Comparison of ENCODE assay signal across 11 mouse cellular contexts in the genomic region with DNA sequence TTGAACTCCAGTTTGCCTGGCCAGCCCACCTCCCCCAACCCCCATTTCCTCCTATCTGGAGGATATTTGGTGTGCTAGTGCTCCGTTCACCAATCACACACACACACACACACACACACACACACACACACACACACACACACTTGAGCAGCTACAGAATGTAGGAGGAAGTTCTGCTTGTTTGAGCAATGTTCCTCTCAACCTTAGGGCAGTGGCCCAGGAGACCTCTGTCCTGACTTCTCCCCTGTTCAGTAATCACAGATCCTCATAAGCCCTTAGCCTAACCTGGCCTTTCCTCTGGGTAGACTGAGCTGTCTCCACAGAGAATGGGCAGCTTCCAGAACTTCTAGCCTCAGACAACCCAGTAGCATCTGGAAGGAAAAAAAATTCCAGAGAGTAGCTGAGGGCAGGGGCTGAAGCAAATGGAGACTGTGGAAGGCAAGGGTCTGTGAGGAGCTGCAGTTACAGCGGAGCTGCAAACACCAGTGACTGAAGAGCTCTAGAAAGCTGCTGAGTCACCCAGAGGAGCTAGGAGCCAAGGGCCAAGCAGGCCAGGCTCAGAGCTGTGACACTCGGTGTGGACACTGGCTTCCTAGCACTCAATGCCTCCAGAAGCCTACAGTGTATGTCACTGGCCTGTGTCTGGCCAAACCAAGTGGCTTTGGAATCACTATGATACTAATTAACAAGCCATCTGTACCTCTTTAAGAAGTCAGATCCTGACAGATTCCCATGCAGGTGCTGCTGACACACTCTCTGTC. TPM values are rescaled to one million over a fixed set of nuclear protein-coding genes. Genes with fewer than 3 reads are reported as not detected.
DNase-seq lines count a peak whose midpoint lies in the region; ATAC-seq lines count a peak whose summit lies in the region.
"Had no signal": no experiment of that assay in that cellular context is flagged by ENCODE, and none has a peak within 500 bp of the region (broad histone marks: within the 10 kb centered on the region; RNA-seq: fewer than 3 reads in every experiment).

No protein-coding gene starts in this region.

- peaks cover 3% of the 10 kb centered on the region; the same call in 1 of the 2 replicates for H3K9me3 ChIP-seq in midbrain, embryonic 11.5 days (ENCODE audit: control insufficient read depth, low read length)
- H3K9me3 ChIP-seq in midbrain, embryonic 13.5 days = no peaks in the 10 kb centered on the region; the same call in 1 of the 2 replicates
- no peaks in the 10 kb centered on the region for H3K9me3 ChIP-seq in liver, embryonic 15.5 days (replicated peaks)
- H3K9me3 ChIP-seq in forebrain, embryonic 16.5 days (ENCODE audit: control insufficient read depth, low read length) = peaks cover 4% of the 10 kb centered on the region; the same call in 1 of the 2 replicates

- no peaks in the 10 kb centered on the region for H3K27me3 ChIP-seq in midbrain, embryonic 11.5 days (ENCODE audit: control insufficient read depth, insufficient read depth, low read length)
- peaks cover 4% of the 10 kb centered on the region; the same call in 1 of the 2 replicates for H3K27me3 ChIP-seq in midbrain, embryonic 13.5 days
- H3K27me3 ChIP-seq in liver, embryonic 15.5 days = peaks cover 4% of the 10 kb centered on the region
- H3K27me3 ChIP-seq in forebrain, embryonic 16.5 days (replicated peaks; ENCODE audit: control insufficient read depth, insufficient read depth, low read length) = no peaks in the 10 kb centered on the region

- H3K4me1 ChIP-seq in midbrain, embryonic 11.5 days (ENCODE audit: control insufficient read depth, insufficient read depth, low read length) = no peaks in the 10 kb centered on the region
- no peaks in the 10 kb centered on the region for H3K4me1 ChIP-seq in midbrain, embryonic 13.5 days (replicated peaks)
- peaks cover 11% of the 10 kb centered on the region for H3K4me1 ChIP-seq in liver, embryonic 15.5 days (replicated peaks)
- H3K4me1 ChIP-seq in forebrain, embryonic 16.5 days (replicated peaks; ENCODE audit: control insufficient read depth, insufficient read depth, low read length) = no peaks in the 10 kb centered on the region
- H3K4me1 ChIP-seq: embryonic facial prominence, embryonic 13.5 days had no signal

- no peak overlapping the region for H3K9ac ChIP-seq in midbrain, embryonic 11.5 days (ENCODE audit: low read length)
- no peak overlapping the region for H3K9ac ChIP-seq in midbrain, embryonic 13.5 days (replicated peaks)
- H3K9ac ChIP-seq in liver, embryonic 15.5 days = no peak overlapping the region
- H3K9ac ChIP-seq in forebrain, embryonic 16.5 days (replicated peaks; ENCODE audit: low read depth, low read length) = no peak overlapping the region
- H3K9ac ChIP-seq: embryonic facial prominence, embryonic 13.5 days had no signal

- H3K4me2 ChIP-seq in midbrain, embryonic 11.5 days = no peak overlapping the region
- no peak overlapping the region for H3K4me2 ChIP-seq in midbrain, embryonic 13.5 days (replicated peaks)
- H3K4me2 ChIP-seq in liver, embryonic 15.5 days = no peak overlapping the region
- H3K4me2 ChIP-seq in forebrain, embryonic 16.5 days (ENCODE audit: low read length) = no peak overlapping the region
- H3K4me2 ChIP-seq: embryonic facial prominence, embryonic 13.5 days had no signal

- no peak overlapping the region for H3K27ac ChIP-seq in midbrain, embryonic 11.5 days (ENCODE audit: low read depth, low read length)
- H3K27ac ChIP-seq in midbrain, embryonic 13.5 days = no peak overlapping the region
- peak overlapping the region; percentile 57 for H3K27ac ChIP-seq in liver, embryonic 15.5 days (replicated peaks)
- no peak overlapping the region for H3K27ac ChIP-seq in forebrain, embryonic 16.5 days (ENCODE audit: low read length)
- H3K27ac ChIP-seq: embryonic facial prominence, embryonic 13.5 days; kidney, postnatal 0 days had no signal

- 76% methylated on average over 3 of the region's 3 CpGs for WGBS in midbrain, embryonic 11.5 days
- 78% methylated on average over 3 of the region's 3 CpGs for WGBS in midbrain, embryonic 13.5 days
- WGBS in liver, embryonic 15.5 days (ENCODE audit: insufficient replicate concordance) = 16% methylated on average over 3 of the region's 3 CpGs
- WGBS in forebrain, embryonic 16.5 days = 83% methylated on average over 3 of the region's 3 CpGs

- peak; percentile 17 for DNase-seq in midbrain, embryonic 11.5 days (ENCODE audit: low spot score, missing footprints)
- DNase-seq in cerebellum, postnatal 36 days = peak; percentile 48 to 51
- peak; percentile 80 for DNase-seq in yolk sac, embryonic 10.5 days (ENCODE audit: low spot score)
- DNase-seq in urinary bladder, adult 18-20 months (ENCODE audit: low spot score in 2 of 2) = no peak
- DNase-seq in kidney, adult 8-10 months = no peak

- no peaks in the 10 kb centered on the region for H3K36me3 ChIP-seq in midbrain, embryonic 11.5 days (ENCODE audit: control insufficient read depth, insufficient read depth, low read length)
- no peaks in the 10 kb centered on the region for H3K36me3 ChIP-seq in midbrain, embryonic 13.5 days
- H3K36me3 ChIP-seq in liver, embryonic 15.5 days (replicated peaks) = no peaks in the 10 kb centered on the region
- H3K36me3 ChIP-seq in forebrain, embryonic 16.5 days (ENCODE audit: control insufficient read depth, insufficient read depth) = no peaks in the 10 kb centered on the region
- H3K36me3 ChIP-seq: embryonic facial prominence, embryonic 13.5 days had no signal

- no peak overlapping the region for H3K4me3 ChIP-seq in midbrain, embryonic 11.5 days (ENCODE audit: low read depth, low read length)
- H3K4me3 ChIP-seq in midbrain, embryonic 13.5 days (replicated peaks) = no peak overlapping the region
- no peak overlapping the region for H3K4me3 ChIP-seq in liver, embryonic 15.5 days (replicated peaks)
- H3K4me3 ChIP-seq in forebrain, embryonic 16.5 days (replicated peaks; ENCODE audit: low read length) = no peak overlapping the region
- H3K4me3 ChIP-seq: embryonic facial prominence, embryonic 13.5 days; myocyte had no signal

- no peak for ATAC-seq in midbrain, embryonic 11.5 days (ENCODE audit: low FRiP score)
- ATAC-seq in midbrain, embryonic 13.5 days = no peak
- peak; percentile 30; the same call in 1 of the 2 replicates for ATAC-seq in liver, embryonic 15.5 days (ENCODE audit: insufficient read depth)
- no peak for ATAC-seq in forebrain, embryonic 16.5 days

RNA-seq across cellular contexts. Expression of a gene that starts 7.3 kb away (rescaled TPM):
- polyA plus RNA-seq in midbrain, embryonic 11.5 days (2014; fragmentation: Nextera tagmentation; extraction: Ambion mirVana) = 0.15 and 0.28 TPM in 2 replicates
- polyA plus RNA-seq in midbrain, embryonic 13.5 days (2015; fragmentation: Nextera tagmentation; extraction: Ambion mirVana) = 2.3 and 2.5 TPM in 2 replicates
- polyA plus RNA-seq in liver, embryonic 15.5 days (2015; fragmentation: Nextera tagmentation; extraction: Ambion mirVana) = 24.0 and 28.1 TPM in 2 replicates
- polyA plus RNA-seq in forebrain, embryonic 16.5 days (2015; fragmentation: Nextera tagmentation; extraction: Ambion mirVana) = 9.2 and 9.6 TPM in 2 replicates
- polyA plus RNA-seq: myocyte had no signal

RNA-seq across cellular contexts. Expression of a gene that starts 21.8 kb away (rescaled TPM):
- polyA plus RNA-seq in midbrain, embryonic 11.5 days (2014; fragmentation: Nextera tagmentation; extraction: Ambion mirVana) = not detected in 2 replicates
- 0.27 TPM in 1 of 2 replicates, not detected in the other for polyA plus RNA-seq in midbrain, embryonic 13.5 days (2015; fragmentation: Nextera tagmentation; extraction: Ambion mirVana)
- 0.24 and 0.26 TPM in 2 replicates for polyA plus RNA-seq in liver, embryonic 15.5 days (2015; fragmentation: Nextera tagmentation; extraction: Ambion mirVana)
- polyA plus RNA-seq in forebrain, embryonic 16.5 days (2015; fragmentation: Nextera tagmentation; extraction: Ambion mirVana) = 0.43 and 1.0 TPM in 2 replicates
- polyA plus RNA-seq: embryonic facial prominence, embryonic 13.5 days; myocyte had no signal

RNA-seq across cellular contexts. Expression of a gene that starts 25.8 kb away (rescaled TPM):
- polyA plus RNA-seq in midbrain, embryonic 11.5 days (2014; fragmentation: Nextera tagmentation; extraction: Ambion mirVana) = 238 and 259 TPM in 2 replicates
- polyA plus RNA-seq in midbrain, embryonic 13.5 days (2015; fragmentation: Nextera tagmentation; extraction: Ambion mirVana) = 188 and 201 TPM in 2 replicates
- polyA plus RNA-seq in liver, embryonic 15.5 days (2015; fragmentation: Nextera tagmentation; extraction: Ambion mirVana) = 88.6 and 90.5 TPM in 2 replicates
- 191 and 196 TPM in 2 replicates for polyA plus RNA-seq in forebrain, embryonic 16.5 days (2015; fragmentation: Nextera tagmentation; extraction: Ambion mirVana)

Comparison
In these comparisons a context has a peak if more than half of its experiments do, and no peak if none do; other contexts are left out.
1. DNase-seq: peak in midbrain, embryonic 11.5 days (single experiment), cerebellum, postnatal 36 days (2 of 2) and yolk sac, embryonic 10.5 days (single experiment); none in urinary bladder, adult 18-20 months (0 of 2) and kidney, adult 8-10 months (0 of 2).